Mouse (Mus musculus): ENCODE measurements around the gene Mxd3. TPM values are rescaled to one million over a fixed set of nuclear protein-coding genes. Genes with fewer than 3 reads are reported as not detected.

The Mxd3 gene
- total RNA-seq (2021): 1 to 10 TPM; 2.9 to 3.0 TPM
- long read RNA-seq, experiment 1, partial matches to known transcripts: 0 of 5 reads
- long read RNA-seq, experiment 1, other reads (novel, unspliced or antisense): 1 of 5 reads
- long read RNA-seq, experiment 2, partial matches to known transcripts: 0 of 2 reads
- long read RNA-seq, experiment 2, other reads (novel, unspliced or antisense): 1 of 2 reads

- peak; percentile 84 to 90 for DNase-seq
Observed at GRCm38 (mm10) chr13:55329683-55330566, at the start of gene Mxd3. TSS of gene Mxd3 (minus strand) at chr13:55329823.

- DNase-seq: no peak
Observed at GRCm38 (mm10) chr13:55378907-55379580, 49.4 kb upstream of the Mxd3 start.

- DNase-seq: no peak
Observed at GRCm38 (mm10) chr13:55375877-55376276, 46.3 kb upstream of the Mxd3 start.

- no peak for DNase-seq
Observed at GRCm38 (mm10) chr13:55374206-55374924, 44.7 kb upstream of the Mxd3 start.

GRCm38 (mm10) chr13:55371740-55372139 lies 42.1 kb upstream of the Mxd3 start:
- no peak for DNase-seq

GRCm38 (mm10) chr13:55371007-55371681 lies 41.5 kb upstream of the Mxd3 start:
- no peak for DNase-seq

GRCm38 (mm10) chr13:55370234-55370633 lies 40.6 kb upstream of the Mxd3 start:
- peak in 1 of 2 experiments; percentile 30 for DNase-seq

GRCm38 (mm10) chr13:55369531-55370114 lies 40.0 kb upstream of the Mxd3 start, which contains the start of gene Rgs14:
TSS of gene Rgs14 (plus strand) at chr13:55369732.
- DNase-seq: peak in 1 of 2 experiments; percentile 20

- DNase-seq: no peak
Observed at GRCm38 (mm10) chr13:55368401-55368800, 38.8 kb upstream of the Mxd3 start.

GRCm38 (mm10) chr13:55362453-55363060 lies 32.9 kb upstream of the Mxd3 start, which contains the start of gene Lman2:
TSS of gene Lman2 (minus strand) at chr13:55362783.
- DNase-seq: peak; percentile 96 to 97

- DNase-seq: peak in 1 of 2 experiments; percentile 19
Observed at GRCm38 (mm10) chr13:55361974-55362452, 32.4 kb upstream of the Mxd3 start.

GRCm38 (mm10) chr13:55361145-55361544 lies 31.5 kb upstream of the Mxd3 start:
- DNase-seq: no peak

- DNase-seq: no peak
Observed at GRCm38 (mm10) chr13:55346745-55347144, 17.1 kb upstream of the Mxd3 start.

- DNase-seq: no peak
Observed at GRCm38 (mm10) chr13:55344286-55344685, 14.7 kb upstream of the Mxd3 start.

- no peak for DNase-seq
Observed at GRCm38 (mm10) chr13:55342469-55342868, 12.8 kb upstream of the Mxd3 start.

GRCm38 (mm10) chr13:55339259-55339658 lies 9.6 kb upstream of the Mxd3 start:
- no peak for DNase-seq

GRCm38 (mm10) chr13:55338131-55339054 lies 8.8 kb upstream of the Mxd3 start:
- DNase-seq: no peak

- DNase-seq: no peak
Observed at GRCm38 (mm10) chr13:55337341-55337975, 7.8 kb upstream of the Mxd3 start.

GRCm38 (mm10) chr13:55335701-55336100 lies 6.1 kb upstream of the Mxd3 start:
- DNase-seq: no peak
